Comparison of ENCODE assay signal across 24 mouse cellular contexts in the genomic region with DNA sequence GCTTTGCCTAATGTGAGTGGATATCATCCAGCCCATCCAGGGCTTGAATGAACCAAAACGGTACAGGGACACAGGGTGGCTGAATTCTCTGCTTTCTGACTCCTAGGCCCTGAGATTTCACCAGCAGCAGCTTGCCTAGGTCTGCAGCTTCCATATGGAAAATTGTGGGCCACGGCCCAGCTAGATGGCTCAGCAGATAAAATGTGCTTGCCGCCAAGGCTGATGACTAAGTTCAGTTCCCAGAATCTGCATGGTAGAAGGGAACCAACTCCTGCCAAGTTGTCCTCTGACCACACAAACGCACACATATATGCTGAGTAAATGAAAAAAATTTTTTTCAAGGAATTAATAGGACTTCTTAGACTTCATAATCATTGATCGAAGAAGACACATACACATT. TPM values are rescaled to one million over a fixed set of nuclear protein-coding genes. Genes with fewer than 3 reads are reported as not detected.
DNase-seq lines count a peak whose midpoint lies in the region; ATAC-seq lines count a peak whose summit lies in the region.
"Had no signal": no experiment of that assay in that cellular context is flagged by ENCODE, and none has a peak within 500 bp of the region (broad histone marks: within the 10 kb centered on the region; RNA-seq: fewer than 3 reads in every experiment).

No protein-coding gene starts in this region.

- WGBS in heart, embryonic 12.5 days = 86% methylated on average over 5 of the region's 5 CpGs
- 84% methylated on average over 5 of the region's 5 CpGs for WGBS in kidney, embryonic 14.5 days
- WGBS in forebrain, embryonic 15.5 days = 92% methylated on average over 5 of the region's 5 CpGs

- no peak for ATAC-seq in heart, embryonic 12.5 days (ENCODE audit: insufficient number of reproducible peaks, low FRiP score)
- ATAC-seq in kidney, embryonic 14.5 days (ENCODE audit: low FRiP score, low TSS enrichment) = no peak
- no peak for ATAC-seq in forebrain, embryonic 15.5 days (replicated peaks)
- ATAC-seq: forebrain, embryonic 14.5 days had no signal

- H3K4me2 ChIP-seq in heart, embryonic 12.5 days = no peak overlapping the region
- H3K4me2 ChIP-seq in kidney, embryonic 14.5 days (replicated peaks; ENCODE audit: low read depth, low read length) = no peak overlapping the region
- H3K4me2 ChIP-seq in forebrain, embryonic 15.5 days (replicated peaks) = no peak overlapping the region
- H3K4me2 ChIP-seq: heart, embryonic 13.5 days; hindbrain, embryonic 13.5 days; limb, embryonic 15.5 days; liver, embryonic 15.5 days; midbrain, embryonic 11.5 days; neural tube, embryonic 15.5 days had no signal

- no peaks in the 10 kb centered on the region for H3K27me3 ChIP-seq in heart, embryonic 12.5 days (replicated peaks)
- no peaks in the 10 kb centered on the region for H3K27me3 ChIP-seq in kidney, embryonic 14.5 days (ENCODE audit: control insufficient read depth, insufficient read depth, low read length)
- H3K27me3 ChIP-seq in forebrain, embryonic 15.5 days = no peaks in the 10 kb centered on the region
- H3K27me3 ChIP-seq: heart, embryonic 13.5 days; hindbrain, embryonic 13.5 days; limb, embryonic 15.5 days; liver, embryonic 15.5 days; neural tube, embryonic 15.5 days had no signal

- no peak overlapping the region for H3K27ac ChIP-seq in heart, embryonic 12.5 days (ENCODE audit: poor library complexity, severe bottlenecking)
- H3K27ac ChIP-seq in kidney, embryonic 14.5 days (ENCODE audit: low read depth, low read length) = no peak overlapping the region
- no peak overlapping the region for H3K27ac ChIP-seq in forebrain, embryonic 15.5 days (replicated peaks)
- H3K27ac ChIP-seq: heart, embryonic 13.5 days; hindbrain, embryonic 13.5 days; kidney, postnatal 0 days; limb, embryonic 15.5 days; liver, embryonic 15.5 days; neural tube, embryonic 15.5 days; stomach, postnatal 0 days had no signal

- DNase-seq in heart, adult 11 months = peak; percentile 90
- peak; percentile 96 for DNase-seq in 3T3-L1 (ENCODE audit: low read depth, low spot score)
- peak; percentile 65 for DNase-seq in adipocyte (ENCODE audit: low spot score)
- peak; percentile 49 for DNase-seq in brain, adult 2 months (ENCODE audit: low read depth, low spot score)
- DNase-seq in embryo, embryonic 9.5 days (ENCODE audit: extremely low spot score) = no peak
- DNase-seq: cerebellum, adult 8-10 months; gastrocnemius, postnatal 14 days; heart, adult 18-20 months; heart, postnatal 36 days; kidney, adult 11 months; left cerebral cortex, postnatal 4 days; thymus, adult 2 months had no signal

- no peaks in the 10 kb centered on the region for H3K9me3 ChIP-seq in heart, embryonic 12.5 days (replicated peaks)
- no peaks in the 10 kb centered on the region for H3K9me3 ChIP-seq in kidney, embryonic 14.5 days (ENCODE audit: control insufficient read depth, low read length)
- no peaks in the 10 kb centered on the region for H3K9me3 ChIP-seq in forebrain, embryonic 15.5 days
- H3K9me3 ChIP-seq: heart, embryonic 13.5 days; hindbrain, embryonic 13.5 days; limb, embryonic 15.5 days; liver, embryonic 15.5 days; neural tube, embryonic 15.5 days had no signal

- H3K4me3 ChIP-seq in heart, embryonic 12.5 days = no peak overlapping the region
- H3K4me3 ChIP-seq in kidney, embryonic 14.5 days (ENCODE audit: low read length) = no peak overlapping the region
- no peak overlapping the region for H3K4me3 ChIP-seq in forebrain, embryonic 15.5 days
- H3K4me3 ChIP-seq: heart, embryonic 13.5 days; hindbrain, embryonic 13.5 days; limb, embryonic 15.5 days; liver, embryonic 15.5 days; neural tube, embryonic 15.5 days had no signal

- no peak overlapping the region for H3K9ac ChIP-seq in heart, embryonic 12.5 days
- no peak overlapping the region for H3K9ac ChIP-seq in kidney, embryonic 14.5 days (ENCODE audit: low read depth, low read length)
- no peak overlapping the region for H3K9ac ChIP-seq in forebrain, embryonic 15.5 days (replicated peaks)
- H3K9ac ChIP-seq: heart, embryonic 13.5 days; hindbrain, embryonic 13.5 days; limb, embryonic 15.5 days; liver, embryonic 15.5 days; neural tube, embryonic 15.5 days had no signal

- H3K36me3 ChIP-seq in heart, embryonic 12.5 days = no peaks in the 10 kb centered on the region
- H3K36me3 ChIP-seq in kidney, embryonic 14.5 days (ENCODE audit: control insufficient read depth, insufficient read depth, low read length) = no peaks in the 10 kb centered on the region
- H3K36me3 ChIP-seq in forebrain, embryonic 15.5 days = no peaks in the 10 kb centered on the region
- H3K36me3 ChIP-seq: heart, embryonic 13.5 days; hindbrain, embryonic 13.5 days; limb, embryonic 15.5 days; neural tube, embryonic 15.5 days had no signal

- peaks cover 35% of the 10 kb centered on the region for H3K4me1 ChIP-seq in heart, embryonic 12.5 days (replicated peaks)
- peaks cover 13% of the 10 kb centered on the region for H3K4me1 ChIP-seq in kidney, embryonic 14.5 days (ENCODE audit: control insufficient read depth, insufficient read depth, low read length)
- peaks cover 44% of the 10 kb centered on the region for H3K4me1 ChIP-seq in forebrain, embryonic 15.5 days

RNA-seq across cellular contexts. Expression of a gene that starts 34.9 kb away (rescaled TPM):
- polyA plus RNA-seq in heart, embryonic 12.5 days (2016; fragmentation: Nextera tagmentation; extraction: Ambion mirVana) = 0.75 and 0.76 TPM in 2 replicates
- 2.0 and 2.1 TPM in 2 replicates for polyA plus RNA-seq in kidney, embryonic 14.5 days (2014; fragmentation: Nextera tagmentation; extraction: Ambion mirVana)
- 3.1 and 3.3 TPM in 2 replicates for polyA plus RNA-seq in forebrain, embryonic 15.5 days (2015; fragmentation: Nextera tagmentation; extraction: Ambion mirVana)
- polyA plus RNA-seq: thymus, adult 2 months had no signal

RNA-seq across cellular contexts. Expression of a gene that starts 35.0 kb away (rescaled TPM):
- polyA plus RNA-seq in heart, embryonic 12.5 days (2016; fragmentation: Nextera tagmentation; extraction: Ambion mirVana) = 3.8 and 4.1 TPM in 2 replicates
- 2.3 and 4.0 TPM in 2 replicates for polyA plus RNA-seq in kidney, embryonic 14.5 days (2014; fragmentation: Nextera tagmentation; extraction: Ambion mirVana)
- polyA plus RNA-seq in forebrain, embryonic 15.5 days (2015; fragmentation: Nextera tagmentation; extraction: Ambion mirVana) = 6.8 and 10.2 TPM in 2 replicates
